Mouse (Mus musculus): ENCODE measurements around the gene Aspscr1.
A peak's percentile ranks its signal among the peaks of the same experiment; 100 is the strongest.

Aspscr1 gene

DNA sequence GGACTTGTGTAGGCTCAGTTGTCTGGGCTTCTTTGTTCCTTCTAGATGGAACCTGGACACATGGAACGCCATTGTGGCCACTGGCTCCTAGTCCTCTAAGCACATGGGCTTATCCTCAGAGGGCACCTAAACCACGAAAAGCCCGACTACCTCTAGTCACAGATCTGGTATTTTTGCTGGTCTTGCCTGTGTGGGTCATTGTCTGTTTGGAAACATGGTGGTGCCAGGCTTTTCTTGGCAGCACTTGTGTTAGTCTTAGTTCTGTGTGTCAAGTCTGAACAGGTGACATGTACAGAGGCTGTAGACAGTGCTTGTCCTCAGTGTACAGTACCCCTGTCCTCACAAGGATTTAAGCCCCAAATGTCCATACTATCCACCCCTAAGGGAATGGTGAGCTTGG, 10.8 kb downstream of the Aspscr1 start:
- DNase-seq (ENCODE audit: low read depth, low spot score), result no peak

DNA sequence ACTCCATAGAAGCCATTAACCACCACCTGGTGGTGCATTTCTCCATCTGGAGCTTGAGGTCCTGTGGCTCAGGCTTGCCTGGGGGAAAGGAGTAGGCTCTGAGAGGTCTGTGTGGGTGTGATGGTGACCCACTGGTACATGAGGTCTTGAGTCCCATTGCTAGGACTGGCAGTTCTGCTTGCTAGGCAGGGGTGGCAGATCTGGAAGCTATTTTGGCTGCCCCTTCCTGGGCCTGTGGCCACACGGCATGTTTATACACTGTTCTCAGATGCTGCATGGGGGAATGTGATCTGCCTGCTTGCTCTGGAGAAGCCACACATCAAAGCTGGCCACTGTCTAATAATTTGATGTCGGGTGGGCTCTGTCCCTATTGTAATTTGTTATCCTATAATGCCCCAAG, 11.3 kb downstream of the Aspscr1 start:
- DNase-seq (ENCODE audit: low read depth, low spot score), result no peak

DNA sequence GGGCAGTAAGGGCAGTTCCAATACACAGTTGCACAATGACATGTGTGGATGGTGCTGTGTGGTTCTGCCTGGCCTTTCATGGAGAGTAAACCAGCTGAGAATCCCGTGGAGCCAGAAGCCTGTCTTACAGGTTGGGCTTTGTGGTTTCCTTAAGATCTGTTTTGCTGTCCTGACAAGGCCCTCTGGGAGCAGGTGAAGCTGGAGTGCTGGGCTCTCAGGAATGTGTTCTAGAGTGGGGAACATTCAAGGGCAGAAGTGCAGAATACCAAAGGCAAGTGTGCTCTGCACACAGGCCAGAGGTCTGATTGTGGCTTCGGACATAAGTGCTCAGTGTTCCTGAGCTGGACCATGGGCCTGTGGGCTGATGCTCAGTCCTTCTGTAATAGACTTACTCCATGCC, 11.9 kb downstream of the Aspscr1 start:
- DNase-seq (ENCODE audit: low read depth, low spot score), result no peak

DNA sequence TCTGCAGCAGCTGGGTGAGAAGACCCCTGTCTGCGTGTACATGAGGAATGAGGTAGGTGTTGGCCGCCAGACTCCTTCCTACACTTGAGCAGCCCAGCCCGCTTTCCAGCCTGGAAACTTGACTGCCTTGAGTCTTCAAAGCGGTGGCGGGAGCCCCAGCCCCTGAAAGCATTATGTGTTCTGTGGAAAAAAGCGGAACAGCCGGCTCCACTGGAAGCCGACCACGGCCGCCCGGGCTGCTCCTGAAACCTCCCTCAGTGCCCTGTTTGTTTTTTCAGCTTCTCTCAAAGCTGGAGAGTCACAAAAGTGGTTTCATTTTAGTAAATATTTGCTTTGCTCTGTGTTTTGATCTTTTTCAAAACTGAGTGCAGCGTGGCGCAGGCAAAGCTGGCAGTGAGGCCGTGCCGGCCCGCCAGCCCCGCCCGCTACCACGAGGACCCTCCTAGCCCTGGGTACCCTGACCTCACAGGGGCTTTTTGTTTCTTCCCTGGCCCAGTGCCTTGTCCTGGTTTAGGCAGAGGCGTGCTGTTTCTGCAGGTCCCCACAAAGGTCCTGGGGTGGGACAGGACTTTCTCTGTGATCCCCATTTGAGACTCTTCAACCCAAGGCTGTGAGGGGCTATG, 14.0 kb downstream of the Aspscr1 start:
- DNase-seq (ENCODE audit: low read depth, low spot score), result no peak

DNA sequence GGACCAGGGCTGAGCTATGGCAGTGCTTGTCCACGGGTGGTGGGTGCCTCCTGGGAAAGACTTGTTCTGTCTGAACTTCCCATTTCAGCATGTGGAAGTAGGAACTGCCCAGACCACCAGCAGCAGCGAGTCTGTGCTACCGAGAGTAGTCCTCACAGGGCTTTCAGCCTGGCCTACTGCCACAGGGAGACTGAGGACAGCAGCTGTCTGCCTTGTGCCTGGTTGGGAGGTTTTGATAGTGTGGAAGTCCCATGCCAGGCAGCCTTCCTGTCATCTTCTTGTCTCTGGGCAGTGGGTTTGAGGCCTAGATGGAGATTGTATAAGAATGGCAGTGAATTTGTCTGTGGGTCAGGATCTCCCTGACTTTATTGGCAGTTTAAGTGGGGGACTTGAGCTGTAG, 16.6 kb downstream of the Aspscr1 start:
- no peak for DNase-seq (ENCODE audit: low read depth, low spot score)

DNA sequence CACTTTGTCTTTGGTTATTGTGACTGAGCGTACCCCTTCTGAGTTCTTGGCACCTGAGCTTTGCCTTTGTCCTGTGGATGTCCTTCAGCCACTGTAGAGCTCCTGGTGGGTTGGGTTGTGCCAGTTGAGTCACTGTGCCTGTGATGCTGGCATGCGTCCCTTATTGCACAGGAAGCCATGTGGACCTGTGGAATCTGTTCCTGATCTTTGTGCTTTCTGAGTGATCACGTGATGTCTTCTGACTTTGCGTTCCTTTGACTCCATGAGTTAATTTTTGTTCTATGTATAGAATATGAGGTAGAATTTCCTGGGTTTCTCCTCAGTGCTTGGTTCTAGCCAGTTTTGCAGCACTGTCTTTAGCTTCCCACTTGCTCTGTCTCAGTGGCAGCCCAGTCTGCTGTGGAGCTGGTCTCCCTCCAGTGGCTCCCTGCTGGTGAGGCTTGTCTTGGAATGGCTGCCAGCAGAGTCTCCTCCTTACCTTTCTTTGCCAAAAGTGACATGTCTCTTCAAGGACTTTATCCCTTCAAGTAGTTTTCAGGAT, 19.8 kb downstream of the Aspscr1 start:
- DNase-seq (ENCODE audit: low read depth, low spot score), result peak; percentile 60

DNA sequence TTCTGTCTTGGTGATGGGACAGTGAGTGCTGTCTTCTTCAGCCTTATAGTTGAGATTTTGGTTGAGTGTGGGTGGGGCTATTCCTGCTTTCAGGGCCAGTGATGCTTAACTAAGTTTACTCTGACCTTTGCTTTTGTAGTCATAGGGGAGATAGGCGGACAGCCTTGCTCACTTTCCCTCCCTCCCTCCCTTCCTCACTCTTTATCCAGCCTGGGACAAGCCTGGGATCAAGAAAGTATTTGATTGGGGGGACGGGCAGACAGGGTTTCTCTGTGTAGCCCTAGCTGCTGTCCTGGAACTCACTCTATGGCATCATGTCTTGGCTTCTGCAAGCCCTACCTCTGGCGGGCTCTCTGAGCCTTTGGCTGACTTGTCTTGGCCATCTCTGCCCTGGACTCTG, 20.7 kb downstream of the Aspscr1 start:
- no peak for DNase-seq (ENCODE audit: low read depth, low spot score)

DNA sequence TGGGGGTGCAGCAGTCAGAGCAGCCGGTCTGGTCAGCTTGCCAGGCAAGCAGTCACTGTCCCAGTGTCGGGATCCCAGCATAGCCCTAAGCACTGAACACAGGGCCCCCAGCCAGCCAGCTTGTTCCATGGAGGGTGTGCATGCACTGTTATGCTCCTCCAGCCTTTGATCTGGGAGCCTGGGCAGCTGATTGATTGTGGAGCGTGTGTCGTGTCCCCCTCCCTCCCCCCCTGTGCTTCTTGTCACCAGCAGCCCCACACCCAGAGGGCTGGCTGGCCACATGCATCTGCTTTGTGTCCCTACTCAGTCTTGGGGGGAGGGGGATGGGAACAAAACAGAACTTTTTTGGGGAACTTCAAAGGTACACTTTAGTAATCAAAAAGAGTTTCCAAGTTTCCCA, 22.4 kb downstream of the Aspscr1 start:
- DNase-seq (ENCODE audit: low read depth, low spot score), result no peak

DNA sequence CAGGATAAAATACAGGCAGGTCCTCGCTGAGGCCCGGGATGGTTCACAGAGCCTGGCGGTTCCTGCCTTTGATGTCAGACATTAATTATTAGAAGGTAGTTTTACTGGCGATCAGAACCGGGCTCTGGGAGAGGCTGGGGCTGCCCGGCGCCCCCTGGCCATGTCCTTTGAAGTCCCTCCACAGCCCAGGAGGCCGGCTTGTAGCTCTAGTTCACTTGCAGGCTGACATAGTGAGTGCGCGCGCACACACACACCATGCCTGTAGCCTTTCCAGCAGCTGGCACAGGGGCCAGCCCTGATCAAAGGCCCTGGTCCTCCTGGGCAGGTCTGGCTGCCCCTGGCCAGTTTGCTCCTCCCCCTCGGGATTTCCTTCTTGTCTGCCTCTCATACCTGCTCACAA, 22.9 kb downstream of the Aspscr1 start:
- no peak for DNase-seq (ENCODE audit: low read depth, low spot score)

DNA sequence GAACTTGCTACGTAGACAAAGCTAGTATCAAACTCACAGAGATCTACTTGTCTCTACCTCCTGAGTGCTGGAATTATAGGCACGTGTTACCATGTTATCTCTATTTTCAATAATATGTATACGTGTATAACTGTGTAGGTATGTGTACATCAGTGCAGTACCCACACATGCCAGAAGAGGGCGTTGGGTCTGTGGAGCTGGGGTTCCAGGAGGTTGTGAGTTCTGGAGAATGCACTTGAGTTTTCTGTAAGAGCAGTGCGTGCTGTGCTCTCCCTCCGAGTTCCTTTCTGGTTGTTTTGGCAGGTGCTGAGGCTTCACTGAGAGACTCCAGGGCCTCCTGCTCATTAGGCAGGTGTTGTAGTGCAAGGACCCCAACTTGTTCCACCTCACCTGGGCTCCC, 23.8 kb downstream of the Aspscr1 start:
- no peak for DNase-seq (ENCODE audit: low read depth, low spot score)

DNA sequence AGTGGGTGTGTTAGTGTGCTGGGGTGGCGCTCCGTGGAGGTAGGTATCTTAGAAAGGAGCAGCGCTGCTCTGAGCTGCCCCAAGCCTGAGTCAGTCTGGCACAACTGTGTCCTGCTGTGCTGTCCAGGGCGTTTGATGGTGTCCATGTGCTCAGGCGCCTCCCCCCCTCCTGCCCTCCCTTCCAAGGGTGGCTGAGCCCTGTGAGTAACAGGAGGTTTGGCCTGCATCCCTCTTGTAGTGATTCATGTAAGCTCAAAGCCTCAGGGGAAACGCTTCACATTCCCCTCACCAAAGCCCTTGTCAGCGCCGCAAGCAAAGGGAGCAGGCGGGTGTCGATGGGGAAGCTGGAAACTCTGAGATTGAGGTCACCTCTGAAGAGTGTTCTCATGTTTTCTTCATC, 25.0 kb downstream of the Aspscr1 start:
- DNase-seq (ENCODE audit: low read depth, low spot score), result peak; percentile 65

DNA sequence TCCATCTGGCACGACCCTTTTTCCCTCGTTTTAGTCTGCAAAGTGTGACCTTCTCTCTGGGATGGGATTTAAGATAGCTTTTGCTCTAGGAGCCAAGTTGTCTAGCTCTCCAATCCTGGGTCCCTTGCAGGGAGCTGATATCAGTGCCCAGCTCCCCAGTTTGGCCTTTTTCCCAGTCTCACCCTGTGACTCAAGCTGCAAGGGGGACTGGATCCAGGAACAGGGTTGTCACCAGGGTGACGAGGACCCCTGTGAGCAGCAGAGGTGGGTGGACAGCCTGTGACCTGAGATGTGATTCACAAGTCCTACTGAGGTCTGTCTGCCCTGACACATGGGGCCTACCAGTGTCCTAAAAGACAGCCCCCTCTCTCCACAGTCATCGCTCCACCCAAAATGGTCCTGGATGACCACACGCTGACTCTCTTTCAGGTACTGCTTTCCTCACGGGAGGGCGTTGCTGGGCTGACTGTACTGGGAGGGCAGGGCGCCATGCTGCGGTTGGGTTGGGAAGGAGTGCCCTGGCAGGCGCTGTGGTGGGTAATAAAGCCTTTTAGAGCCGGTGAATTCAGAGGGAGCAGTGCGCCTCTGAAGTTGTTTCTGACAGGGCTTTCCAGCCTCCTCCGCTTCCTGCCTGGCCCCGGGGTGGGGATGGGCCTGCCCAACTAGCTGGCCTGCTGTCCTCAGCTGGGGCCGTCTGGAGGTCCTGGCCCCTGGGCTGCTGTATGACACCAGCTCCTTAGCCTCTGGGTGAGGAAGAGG, 31.1 kb downstream of the Aspscr1 start:
- peak; percentile 39 for DNase-seq (ENCODE audit: low read depth, low spot score)

DNA sequence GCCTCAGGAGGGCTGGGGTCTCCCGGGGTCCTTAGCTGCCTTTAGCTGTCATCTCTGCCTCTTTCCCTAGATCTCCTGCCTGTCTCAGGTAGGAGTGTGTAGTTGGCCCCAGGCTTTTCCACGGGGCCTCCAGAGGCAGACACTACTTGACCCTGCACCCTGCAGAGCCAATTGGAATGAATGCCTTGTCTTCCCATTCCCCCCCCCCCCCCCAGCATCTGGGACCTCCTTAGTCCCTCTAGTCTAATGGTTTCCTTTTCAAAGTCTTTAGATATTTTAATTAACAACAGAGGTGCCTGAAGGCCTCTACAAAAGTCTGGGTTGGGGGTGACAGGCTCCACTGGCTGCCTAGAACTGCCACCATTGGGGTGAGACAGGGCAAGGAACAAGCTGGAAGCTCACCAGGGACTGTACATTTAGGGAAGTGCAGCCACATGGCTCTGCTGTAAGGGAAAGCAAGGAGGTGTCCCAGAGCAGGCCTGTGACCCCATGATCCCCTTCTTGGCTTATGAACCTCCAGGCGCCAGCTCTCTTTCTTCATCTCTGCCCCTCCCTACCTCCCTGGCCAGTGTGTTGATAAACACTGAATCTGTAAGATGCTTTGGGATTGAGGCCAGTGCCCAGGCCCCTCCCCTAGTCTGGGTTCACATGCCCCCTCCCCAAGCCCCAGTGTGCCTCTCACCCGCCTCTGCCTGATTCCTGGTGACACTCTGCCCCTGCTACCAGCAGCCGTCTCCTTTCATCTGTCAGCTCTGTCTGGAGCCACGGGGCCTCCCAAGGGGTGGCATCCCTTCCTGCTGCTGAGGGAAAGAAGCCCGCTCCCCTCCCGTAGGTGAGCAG, 31.9 kb downstream of the Aspscr1 start:
- DNase-seq (ENCODE audit: low read depth, low spot score), result no peak

DNA sequence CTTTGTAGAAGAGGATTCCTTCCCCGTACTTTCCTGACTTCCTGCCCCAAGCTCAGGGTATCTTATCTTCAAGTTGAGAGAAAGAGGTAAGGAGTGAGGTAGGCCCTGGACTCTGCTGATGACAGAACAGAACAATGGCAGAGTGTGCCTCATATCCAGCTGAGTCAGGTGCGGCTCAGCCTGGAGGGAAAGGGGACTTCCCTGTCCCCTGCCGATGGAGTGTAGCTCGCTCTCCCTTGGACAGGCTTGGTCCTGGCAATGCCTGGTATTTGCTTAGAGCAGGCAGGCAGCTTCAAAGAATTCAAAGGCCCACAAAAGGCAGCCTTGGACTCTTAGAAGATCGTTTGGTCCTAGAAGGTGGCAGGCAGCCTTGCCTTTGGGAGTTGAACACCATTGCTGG, 33.3 kb downstream of the Aspscr1 start:
- DNase-seq (ENCODE audit: low read depth, low spot score), result no peak

DNA sequence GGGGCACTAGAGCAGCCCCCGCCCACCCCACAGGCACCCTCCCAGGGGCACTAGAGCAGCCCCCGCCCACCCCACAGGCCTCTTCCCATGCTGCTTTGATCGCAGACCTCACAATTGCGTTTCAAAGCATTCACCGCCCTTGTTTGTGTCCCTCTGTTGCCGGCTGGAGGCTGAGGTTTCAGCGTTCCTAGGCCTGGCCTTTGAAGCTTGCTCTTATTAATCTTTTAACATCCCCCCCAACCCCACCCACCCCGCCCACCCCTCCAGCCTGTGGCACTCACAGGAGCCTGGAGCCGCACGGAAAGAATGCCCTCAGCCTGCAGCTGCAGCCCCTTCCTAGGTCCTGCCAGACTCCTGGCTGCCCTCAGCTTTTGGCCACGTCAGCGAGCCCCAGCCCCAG, 34.5 kb downstream of the Aspscr1 start:
- DNase-seq (ENCODE audit: low read depth, low spot score), result no peak

DNA sequence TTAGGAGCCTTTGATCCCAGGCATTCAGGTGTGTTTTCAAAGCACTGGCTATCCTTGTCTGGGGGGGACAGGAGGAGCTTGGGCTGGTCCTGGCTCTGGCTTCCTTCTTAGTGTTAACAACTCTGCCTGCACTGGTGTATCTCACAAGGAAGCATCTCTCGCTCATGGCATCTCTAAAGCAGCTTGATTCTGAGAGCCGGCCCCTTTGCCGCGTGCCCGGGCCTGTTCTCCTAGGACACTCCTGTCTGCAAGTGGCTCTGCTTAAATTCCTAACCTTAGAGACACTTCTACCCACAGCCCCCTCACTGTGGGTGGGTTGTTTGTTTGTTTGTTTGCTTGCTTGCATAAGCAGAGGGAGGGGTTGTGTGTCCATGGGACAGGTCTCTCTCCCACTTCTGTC, 35.2 kb downstream of the Aspscr1 start:
- DNase-seq (ENCODE audit: low read depth, low spot score), result no peak

DNA sequence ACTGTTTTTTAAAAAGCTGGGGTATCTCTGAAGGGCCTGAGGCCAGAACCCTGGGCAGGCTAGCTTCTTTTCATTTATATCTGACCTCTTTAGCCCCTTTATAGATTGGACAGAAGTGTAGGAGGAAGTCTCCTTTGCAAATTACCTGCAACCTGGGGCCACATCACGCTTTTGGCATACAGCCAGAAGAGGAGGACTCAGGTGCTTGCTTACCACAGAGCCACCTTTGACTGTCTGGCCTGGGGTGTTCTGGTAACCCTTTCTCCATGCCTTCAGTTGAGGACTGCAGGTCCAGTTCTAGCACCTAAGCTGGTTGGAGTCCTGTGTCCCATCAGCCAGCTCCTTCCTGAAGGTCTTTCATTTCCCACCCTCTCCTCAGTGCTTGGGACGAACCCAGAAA, 36.8 kb downstream of the Aspscr1 start:
- no peak for DNase-seq (ENCODE audit: low read depth, low spot score)

DNA sequence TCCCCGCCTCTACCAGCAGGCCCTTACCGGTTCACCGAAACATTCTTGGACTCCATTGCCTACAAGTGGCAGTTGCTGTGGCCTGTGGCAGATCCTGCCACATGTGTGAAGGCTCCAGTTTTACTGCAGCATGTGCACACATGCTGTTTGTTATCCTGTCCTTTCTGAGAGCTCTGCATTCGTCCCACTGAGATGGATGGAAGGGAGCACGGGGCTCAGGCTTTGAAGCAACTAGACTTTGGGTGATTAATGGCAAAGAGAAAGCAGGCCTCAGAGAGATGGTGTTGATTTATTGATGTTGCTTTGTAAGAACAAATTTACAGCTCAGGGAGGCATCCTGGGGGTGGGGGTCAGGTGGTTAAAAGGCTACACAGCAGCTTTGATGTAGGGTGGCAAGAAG, 37.9 kb downstream of the Aspscr1 start:
- no peak for DNase-seq (ENCODE audit: low read depth, low spot score)

DNA sequence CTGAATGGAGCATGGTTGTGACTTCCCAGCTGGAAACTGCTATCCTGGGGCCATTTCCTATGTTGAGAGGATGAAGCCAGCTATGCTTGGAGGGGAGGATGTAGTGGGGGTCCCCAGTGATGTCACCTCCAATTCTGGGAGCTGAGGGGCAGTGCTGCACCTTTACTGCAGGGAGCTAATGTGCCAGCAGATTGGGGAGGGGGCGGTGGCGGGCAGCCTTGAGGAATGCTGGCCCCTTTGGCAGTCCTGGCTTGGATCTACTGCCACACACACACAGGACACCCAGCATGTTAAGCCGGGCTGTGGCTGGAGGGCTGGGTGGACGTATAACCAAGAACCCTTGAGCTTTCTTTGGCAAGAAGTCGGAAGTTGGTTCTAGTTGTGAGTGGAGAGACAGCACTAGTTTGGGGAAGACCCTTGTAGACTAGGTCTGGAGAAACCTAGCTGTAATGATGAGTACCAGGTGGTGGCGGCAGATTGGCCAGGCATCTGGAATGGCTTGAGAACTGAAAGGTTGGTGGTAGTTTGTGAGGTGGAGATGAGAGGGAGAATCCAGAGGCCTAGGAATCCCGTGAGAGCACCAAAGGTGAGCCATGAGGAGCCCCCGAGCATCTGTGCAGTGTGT, 39.3 kb downstream of the Aspscr1 start:
- no peak for DNase-seq (ENCODE audit: low read depth, low spot score)

DNA sequence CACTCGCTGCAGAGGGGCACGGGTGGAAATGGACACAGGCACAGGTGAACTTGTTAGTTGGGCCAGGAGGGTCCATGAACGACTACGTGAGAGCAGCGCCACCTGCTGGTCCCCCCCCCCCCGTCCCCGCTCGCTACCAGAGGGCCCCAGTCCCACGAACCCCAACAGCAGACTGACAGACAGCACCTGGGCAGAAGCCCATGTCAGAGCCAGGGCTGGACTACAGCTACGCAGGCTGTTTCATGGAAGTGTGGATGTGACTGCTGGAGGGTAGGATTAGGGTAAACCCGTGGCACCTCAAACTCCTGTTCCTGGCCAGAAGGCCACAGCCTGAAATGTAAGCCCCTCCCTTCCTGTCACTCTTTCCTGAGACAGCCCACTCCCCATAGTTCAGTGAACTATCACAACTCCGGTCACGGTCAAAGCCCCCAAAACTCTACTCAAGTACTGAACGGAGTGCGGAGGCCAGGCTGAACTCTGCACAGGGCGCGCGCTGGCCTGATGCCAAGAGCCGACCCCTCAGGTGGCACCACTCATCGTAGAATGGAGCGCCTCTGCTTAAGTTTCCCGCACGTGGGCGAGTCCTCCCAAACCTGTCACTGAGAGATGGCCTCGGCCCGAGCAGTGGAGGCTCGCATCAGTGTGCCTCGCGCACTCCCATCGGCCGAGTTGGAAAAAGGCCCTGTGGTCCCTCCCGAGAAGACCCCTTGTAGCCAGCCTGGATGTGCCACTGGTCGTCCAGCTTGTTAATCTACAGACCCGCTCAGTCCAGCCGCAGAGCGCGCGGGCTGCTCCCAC, 40.2 kb downstream of the Aspscr1 start:
- peak; percentile 62 for DNase-seq (ENCODE audit: low read depth, low spot score)
